Mouse (Mus musculus) heart, postnatal 0 days (tissue): Measurements from ENCODE around the gene Rhbdl3.

ENCODE experiments used
- CTCF ChIP-seq: IDR thresholded peaks from 2 replicates; pipeline ENCODE4 v1.5.1; 2016; ENCODE audit warnings: antibody characterized with exemption, control low read depth, low read depth
- EP300 ChIP-seq: IDR thresholded peaks from 2 replicates; pipeline ENCODE4 v1.6.1; 2016; ENCODE audit warnings: antibody characterized with exemption, low read depth

DNA sequence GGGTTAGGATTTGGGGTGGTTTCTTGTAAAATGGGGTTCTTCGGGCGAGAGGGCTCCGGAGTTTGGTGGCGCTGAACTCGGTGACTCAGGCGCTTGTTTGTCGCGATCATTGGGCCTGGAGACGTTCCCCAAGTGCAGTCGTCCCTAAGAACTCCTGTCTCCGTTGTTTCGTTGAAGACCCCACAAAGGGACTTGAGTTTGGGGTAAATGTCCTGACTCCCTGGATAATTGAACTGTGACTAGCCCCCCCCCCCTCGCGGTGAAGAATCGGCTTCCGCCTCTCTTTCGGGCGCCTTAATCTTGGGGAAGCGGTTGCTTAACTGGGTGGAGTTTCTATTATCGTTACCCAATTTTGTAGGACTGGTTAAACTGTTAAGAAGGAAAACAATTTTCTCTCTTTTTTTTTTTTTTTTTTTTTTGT lies 82.9 kb downstream of the Rhbdl3 start:
- no peak for TF ChIP-seq CTCF
- TF ChIP-seq EP300, result no peak
